Mouse (Mus musculus) G1E (cell line): ENCODE results near the gene Fbxl4.

ENCODE experiments used
- CTCF ChIP-seq: IDR thresholded peaks from 2 replicates; pipeline ENCODE4 v1.5.1; 2012; ENCODE audit warnings: low read depth, low read length, inconsistent platforms, mixed read lengths
- GATA1 ChIP-seq: IDR thresholded peaks from 2 replicates; pipeline ENCODE4 v1.6.1; 2012; ENCODE audit warnings: borderline replicate concordance, low read length, inconsistent platforms, mixed read lengths
- GATA2 ChIP-seq: IDR thresholded peaks from 2 replicates; pipeline ENCODE4 v1.6.1; 2012; ENCODE audit warnings: low read depth, low read length, inconsistent platforms, borderline replicate concordance
- TAL1 ChIP-seq: conservative IDR thresholded peaks from 2 replicates; pipeline ENCODE4 v1.6.1; 2012; ENCODE audit warnings: low read depth, low read length, inconsistent platforms, mixed read lengths

DNA sequence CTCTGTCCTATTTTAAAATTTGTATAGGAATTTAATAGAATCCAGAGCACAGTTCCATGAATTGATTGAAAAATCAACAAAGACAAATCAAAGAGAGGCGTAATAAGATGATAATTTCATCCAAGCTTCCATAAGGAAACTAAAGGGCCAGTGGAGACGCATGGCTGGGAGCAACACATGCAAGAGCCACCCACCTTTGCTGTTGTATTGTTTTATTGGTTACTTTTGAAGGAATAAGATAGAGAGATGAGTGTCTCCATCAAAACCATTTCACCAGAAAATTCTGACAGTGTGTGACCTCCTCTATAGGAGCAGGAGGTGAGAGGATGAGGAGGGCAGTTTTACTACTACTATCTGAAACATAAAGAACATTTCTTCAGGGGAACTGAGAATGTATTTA lies 124.8 kb downstream of the Fbxl4 start:
- TF ChIP-seq TAL1 (no peak), GATA1 (no peak), CTCF (no peak), GATA2 (no peak)
